Mouse (Mus musculus): ENCODE results near the gene Dgat2.

The Dgat2 gene

DNA sequence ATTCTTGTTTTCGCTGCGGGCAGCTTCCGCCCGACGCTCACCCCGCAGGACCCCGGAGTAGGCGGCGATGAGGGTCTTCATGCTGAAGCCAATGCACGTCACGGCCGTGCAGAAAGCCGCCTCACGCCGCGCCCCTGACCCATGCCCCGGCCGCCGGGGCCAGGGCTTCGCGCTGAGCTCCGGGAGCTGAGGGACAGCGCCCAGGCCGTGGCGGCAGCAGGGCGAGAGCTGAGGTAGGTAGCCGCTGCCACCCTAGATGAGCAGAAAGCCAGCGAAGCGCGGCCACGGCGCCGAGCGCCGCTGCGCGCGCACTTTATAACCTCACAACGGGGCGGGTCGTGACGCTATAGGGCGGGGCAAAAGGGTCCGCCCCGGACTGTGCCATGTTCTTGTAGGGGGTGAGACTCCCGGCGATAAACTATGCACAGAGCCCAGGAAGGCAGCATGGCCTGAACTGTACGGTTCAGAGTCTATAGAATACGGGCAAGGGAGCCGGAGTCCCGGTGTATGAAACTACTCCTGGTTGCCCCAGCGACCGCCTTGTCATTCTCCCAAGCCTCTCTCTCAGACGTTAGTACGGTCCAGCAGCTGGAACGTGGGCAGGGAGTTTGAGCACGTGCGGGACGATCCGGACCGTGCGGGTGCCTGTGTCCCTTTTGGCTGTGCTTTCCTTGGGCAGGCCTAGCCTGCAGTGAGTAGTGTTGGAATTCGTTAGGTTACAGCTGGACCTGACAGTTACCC is at the start of gene Dgat2:
Dgat2 (minus strand) TSS at position 288 of the 741 bp plus-strand sequence.
- DNase-seq (ENCODE audit: low spot score in 2 of 2): peak; percentile 80 to 85

- no peak for DNase-seq (ENCODE audit: low spot score in 2 of 2)
Measured at GRCm38 (mm10) chr7:99230061-99230747, 47.7 kb upstream of the Dgat2 start.

- DNase-seq (ENCODE audit: low spot score in 2 of 2): no peak
Measured at GRCm38 (mm10) chr7:99229411-99229810, 46.9 kb upstream of the Dgat2 start.

DNA sequence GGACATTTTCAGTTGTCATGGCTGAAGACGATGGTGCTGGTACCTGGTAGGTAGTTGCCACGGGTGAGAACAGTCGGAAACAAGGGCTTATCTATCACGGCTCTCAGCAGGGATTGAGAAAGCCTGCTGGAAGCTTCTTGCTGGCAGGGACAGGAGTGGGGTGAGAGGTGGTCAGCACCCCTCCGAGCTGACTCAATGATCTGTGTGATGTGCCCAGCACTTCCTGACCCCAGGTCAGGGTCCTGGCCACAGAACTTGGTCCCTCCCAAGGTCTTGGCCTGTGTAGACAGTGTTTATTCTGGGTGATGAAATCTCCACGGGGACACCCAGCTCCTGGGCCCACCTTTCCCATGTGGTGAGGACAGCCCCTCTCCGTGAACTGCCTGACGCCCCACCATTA is 46.3 kb upstream of the Dgat2 start:
- DNase-seq (ENCODE audit: low spot score in 2 of 2): no peak

DNA sequence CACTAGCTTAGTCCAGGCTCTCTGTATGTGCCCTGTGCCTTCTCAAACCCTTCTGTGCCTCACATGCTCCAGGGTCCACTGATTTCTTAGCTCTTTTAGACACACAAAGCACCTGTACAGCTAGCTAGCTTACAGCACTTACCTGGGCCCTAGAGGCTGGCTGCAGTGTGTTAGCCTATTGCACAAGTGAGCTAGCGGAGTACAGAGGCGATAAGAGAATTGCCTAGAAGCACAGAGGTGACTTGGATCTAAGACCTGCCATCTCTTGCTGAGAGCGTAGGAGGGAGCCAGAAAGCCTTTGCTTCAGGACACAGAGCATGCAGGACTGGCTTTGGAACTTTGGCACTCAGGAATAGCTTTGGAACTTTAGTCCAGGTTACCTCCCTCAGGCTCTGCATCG is 44.7 kb upstream of the Dgat2 start:
- DNase-seq (ENCODE audit: low spot score in 2 of 2): no peak

GRCm38 (mm10) chr7:99226662-99227061 is 44.1 kb upstream of the Dgat2 start:
- no peak for DNase-seq (ENCODE audit: low spot score in 2 of 2)

GRCm38 (mm10) chr7:99225421-99225820 is 42.9 kb upstream of the Dgat2 start:
- no peak for DNase-seq (ENCODE audit: low spot score in 2 of 2)

DNA sequence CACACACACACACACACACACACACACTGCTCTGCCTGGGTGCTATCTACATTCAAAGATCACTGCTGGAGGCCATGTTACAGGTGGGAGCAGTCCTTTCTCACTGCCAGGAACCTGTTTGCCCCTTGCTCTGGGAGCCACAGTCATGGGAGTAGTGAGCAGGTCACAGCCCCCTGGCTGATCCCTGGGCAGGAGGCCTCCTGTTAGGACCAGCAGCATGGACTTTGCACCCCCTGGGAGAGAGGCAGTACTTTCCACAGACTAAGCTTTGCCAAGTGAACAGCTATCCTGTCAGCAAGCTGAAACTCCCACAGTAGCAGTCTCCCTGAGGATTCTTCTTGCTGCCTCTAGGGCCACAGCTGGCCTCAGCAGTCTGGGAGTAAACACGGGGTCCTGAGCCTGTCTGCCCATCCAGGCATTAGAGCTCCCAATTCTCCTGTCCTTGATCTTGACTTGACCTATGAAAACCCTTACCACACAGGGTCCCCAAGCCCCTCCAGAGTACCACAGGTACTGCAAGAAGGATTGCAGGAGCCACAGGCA is 42.2 kb upstream of the Dgat2 start:
- no peak for DNase-seq (ENCODE audit: low spot score in 2 of 2)

DNA sequence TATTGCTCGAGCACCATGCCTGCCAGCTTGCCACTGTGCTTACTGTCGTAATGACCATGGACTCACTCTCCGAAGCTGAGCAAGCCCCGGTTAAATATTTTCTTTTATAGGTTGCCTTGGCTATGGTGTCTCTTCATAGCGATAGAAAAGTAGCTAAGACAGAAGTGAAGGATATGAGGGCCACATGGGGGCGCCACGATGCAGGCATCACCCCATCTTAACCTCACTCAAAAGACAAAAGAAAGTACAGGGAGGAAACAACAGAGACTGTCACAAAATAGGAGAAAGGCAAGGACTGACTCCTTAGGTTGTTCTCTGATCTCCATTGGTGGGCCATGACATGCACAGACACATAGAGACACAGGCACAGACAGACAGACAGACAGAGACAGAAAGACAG is 41.7 kb upstream of the Dgat2 start:
- no peak for DNase-seq (ENCODE audit: low spot score in 2 of 2)

DNA sequence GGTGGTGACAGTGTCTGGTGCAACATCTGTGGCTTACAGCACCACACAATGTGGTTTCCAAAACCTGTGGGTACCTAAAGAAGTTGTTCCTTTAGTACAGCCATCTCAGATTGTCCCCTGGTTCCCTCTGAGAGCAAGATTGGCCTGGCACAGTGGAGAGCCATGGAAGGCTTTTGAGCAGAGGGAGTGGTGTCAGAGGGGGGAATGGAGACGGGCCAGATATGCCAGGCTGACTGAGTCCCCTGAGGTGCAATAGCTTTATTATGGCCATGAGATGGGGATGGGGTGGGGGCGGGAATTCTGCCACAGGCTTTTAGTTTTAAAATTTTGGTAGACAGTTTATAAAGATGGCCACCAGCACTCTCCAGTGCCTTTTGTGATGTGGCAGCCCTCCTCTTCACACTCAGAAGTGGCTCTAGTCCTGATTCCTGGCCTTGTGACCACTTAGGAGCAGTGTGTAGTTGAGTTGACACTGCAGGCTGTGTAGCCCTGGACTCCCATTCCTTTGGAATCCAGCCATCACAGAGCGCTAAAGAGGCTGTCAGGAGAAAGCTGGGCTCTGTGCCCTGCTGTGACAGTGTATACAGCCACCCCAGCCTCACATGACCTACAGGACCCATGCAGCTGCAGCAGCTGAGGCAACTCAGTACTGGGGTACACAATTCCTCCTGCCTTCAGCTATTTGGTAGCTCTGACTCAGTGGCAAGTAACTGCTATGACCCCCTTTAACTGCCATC is 35.0 kb upstream of the Dgat2 start:
- DNase-seq (ENCODE audit: low spot score in 2 of 2): peak; percentile 8 to 18

DNA sequence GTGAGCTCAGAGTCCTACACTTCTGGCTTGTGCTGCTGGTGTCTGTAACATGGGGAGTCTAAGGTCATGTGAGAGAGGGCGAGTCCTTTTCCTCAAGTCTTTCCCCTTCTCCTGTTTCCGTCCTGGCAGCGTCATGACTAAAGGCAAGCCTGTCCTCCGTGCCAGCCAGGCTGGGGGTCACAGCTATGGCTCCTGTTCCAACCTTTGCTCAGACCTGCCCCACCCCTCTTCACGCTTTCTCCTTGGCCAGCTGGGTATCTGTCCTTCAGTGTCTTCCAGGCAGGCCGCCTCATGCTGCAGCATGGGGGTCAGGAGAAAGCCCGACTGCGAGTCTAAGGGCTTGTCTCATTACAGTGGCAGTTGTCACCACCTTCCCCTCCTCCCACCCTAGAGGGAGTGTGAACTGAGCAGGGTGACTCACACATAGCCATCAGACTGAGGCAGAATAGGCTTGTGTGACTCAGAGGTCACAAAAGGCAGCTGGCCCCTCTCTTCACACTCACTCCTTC is 32.9 kb upstream of the Dgat2 start:
- DNase-seq (ENCODE audit: low spot score in 2 of 2): no peak

DNA sequence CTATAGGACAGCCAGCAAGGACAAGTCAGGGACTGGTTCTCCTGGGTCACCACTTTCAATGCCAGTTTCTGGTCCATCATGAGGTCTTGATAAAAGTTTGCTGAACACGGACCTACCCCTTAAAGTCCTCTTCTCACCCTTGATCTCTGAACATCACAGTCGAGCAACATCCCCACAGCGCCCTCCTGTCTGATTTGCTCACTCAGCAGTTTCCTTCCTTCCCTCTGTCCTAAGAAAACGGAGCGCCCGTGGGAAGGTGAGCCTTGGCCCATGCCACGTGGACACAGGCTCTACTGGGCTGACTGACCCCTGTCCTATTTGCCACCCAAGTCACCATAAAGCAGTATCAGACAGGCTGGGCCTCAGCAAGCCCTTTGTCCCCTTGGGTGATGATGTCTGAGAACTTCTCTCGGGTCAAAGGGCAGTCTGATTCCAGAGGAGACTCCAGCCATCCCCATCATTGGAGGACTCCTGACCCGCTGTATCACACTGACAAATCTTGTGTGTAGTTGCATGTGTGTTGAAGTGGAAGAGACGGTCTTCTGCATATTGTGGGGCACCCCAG is 32.2 kb upstream of the Dgat2 start:
- DNase-seq (ENCODE audit: low spot score in 2 of 2): no peak

GRCm38 (mm10) chr7:99213686-99214085 is 31.2 kb upstream of the Dgat2 start:
- DNase-seq (ENCODE audit: low spot score in 2 of 2): no peak

DNA sequence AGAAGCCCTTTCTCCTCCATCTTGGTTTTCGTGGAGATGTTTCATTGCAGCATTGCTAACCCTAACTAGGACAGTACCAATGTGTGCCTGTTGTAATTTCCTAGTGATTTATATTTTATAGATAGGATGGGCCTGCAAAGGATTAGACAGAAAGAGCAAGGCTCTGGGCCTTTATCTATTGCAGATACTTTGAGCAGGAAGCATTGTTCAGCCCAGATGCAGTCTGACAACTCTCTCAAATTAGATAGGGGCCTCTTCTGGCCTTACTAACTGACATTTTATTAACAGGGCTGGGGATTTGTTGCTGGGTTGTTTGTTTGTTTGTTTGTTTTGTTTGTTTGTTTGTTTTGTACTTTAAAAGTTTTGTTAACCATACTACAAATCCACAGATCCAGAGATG is 30.5 kb upstream of the Dgat2 start:
- no peak for DNase-seq (ENCODE audit: low spot score in 2 of 2)

- DNase-seq (ENCODE audit: low spot score in 2 of 2): no peak
Measured at GRCm38 (mm10) chr7:99208704-99209103, 26.2 kb upstream of the Dgat2 start.

GRCm38 (mm10) chr7:99206364-99206763 is 23.8 kb upstream of the Dgat2 start:
- no peak for DNase-seq (ENCODE audit: low spot score in 2 of 2)

DNA sequence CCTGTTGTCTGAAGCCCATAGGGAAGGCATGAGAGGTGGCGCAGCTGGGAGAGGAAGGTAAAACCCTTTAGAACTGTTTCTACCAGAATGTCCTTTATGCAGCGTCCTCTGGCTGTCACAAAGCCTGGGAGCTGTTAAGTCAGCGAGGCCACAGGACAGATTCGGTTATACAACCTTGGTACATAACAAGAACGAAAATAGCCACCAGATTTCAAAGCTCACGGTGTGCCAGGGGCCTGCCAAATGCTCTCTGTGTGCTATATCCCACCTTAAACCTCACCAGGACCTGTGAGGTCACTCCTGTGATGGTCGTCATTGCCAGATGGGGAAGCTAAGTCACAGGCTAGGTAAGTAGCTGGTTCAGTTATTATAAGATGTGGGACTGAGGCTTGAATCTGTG is 19.6 kb upstream of the Dgat2 start:
- no peak for DNase-seq (ENCODE audit: low spot score in 2 of 2)

GRCm38 (mm10) chr7:99200290-99200689 is 17.8 kb upstream of the Dgat2 start:
- no peak for DNase-seq (ENCODE audit: low spot score in 2 of 2)

GRCm38 (mm10) chr7:99199451-99200175 is 17.1 kb upstream of the Dgat2 start:
- DNase-seq (ENCODE audit: low spot score in 2 of 2): no peak

GRCm38 (mm10) chr7:99198811-99199210 is 16.3 kb upstream of the Dgat2 start:
- no peak for DNase-seq (ENCODE audit: low spot score in 2 of 2)

DNA sequence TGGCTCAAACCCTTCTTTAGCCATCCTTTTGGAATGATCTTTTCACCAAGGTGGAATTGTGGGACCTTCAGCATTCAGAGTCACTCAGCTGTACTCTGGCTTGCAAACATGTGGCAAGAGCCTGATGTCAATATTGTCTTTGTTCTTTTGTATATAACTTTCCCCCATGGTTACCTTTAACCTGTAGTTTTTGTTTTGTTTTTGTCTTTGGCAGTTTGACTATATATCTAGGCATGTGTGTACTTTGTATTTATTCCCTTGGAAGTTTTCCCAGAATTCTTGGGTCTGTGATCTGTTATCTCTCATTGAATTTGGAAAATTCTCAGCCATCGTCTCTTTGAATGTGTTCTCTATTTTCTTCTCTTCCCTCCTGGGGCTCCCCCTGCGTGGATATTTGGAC is 12.0 kb upstream of the Dgat2 start:
- DNase-seq (ENCODE audit: low spot score in 2 of 2): no peak

Data from right cerebral cortex, postnatal 36 days (tissue).